Mouse (Mus musculus) central nervous system, embryonic 14 days (tissue): ENCODE data around the gene Npm3. TPM values are rescaled to one million over a fixed set of nuclear protein-coding genes. Genes with fewer than 3 reads are reported as not detected.

Source experiments
- polyA plus RNA-seq: library from polyadenylated mRNA; depleted of rRNA; stranded (reverse); fragments of >200 nt; gene quantifications from 2 replicates; pipeline ENCODE4 v1.2.3, GENCODE M21; 2012; rRNA removed

Npm3 gene
- 92.1 and 93.8 TPM in 2 replicates for polyA plus RNA-seq

DNA sequence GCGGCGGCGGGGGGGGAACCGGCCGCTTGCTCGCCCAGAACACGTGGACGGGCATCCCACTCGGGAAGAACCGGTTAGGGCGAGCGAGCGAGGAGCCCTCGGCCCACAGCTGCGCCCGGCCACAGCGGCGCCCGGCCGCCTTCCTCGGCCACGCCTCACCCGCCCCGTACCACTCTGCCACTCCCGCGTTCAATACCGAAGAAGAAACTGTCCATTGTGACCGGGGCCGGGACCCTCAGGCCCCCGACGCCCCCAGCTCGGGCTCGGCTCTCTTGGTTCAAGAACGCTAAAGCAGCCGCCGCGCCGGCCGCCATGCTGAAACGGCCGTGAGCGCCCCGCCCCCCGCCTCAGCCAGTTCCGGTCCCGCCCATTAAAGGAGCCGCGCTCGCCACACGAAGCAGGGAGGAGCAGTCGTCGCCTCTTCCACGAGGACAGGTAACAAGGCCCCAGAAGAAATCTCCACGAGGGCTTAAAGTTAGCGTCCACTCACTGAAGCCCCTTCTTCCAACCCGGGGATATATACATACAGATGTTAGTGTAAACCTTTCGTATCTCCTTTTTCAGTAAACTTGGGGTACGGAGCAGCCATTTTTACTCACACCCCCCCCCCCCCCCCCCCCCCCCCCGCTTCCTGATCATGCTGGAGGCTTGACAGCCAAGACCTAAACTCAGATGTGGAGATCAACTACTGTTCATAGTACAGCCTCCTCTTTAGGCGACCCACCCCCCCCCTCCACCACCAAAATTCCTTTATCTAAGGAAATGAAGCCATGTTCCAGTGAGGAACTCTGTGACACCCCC is at the start of gene Npm3:
TSS of gene Npm3 (minus strand) at position 349 of the 801 bp plus-strand sequence.

DNA sequence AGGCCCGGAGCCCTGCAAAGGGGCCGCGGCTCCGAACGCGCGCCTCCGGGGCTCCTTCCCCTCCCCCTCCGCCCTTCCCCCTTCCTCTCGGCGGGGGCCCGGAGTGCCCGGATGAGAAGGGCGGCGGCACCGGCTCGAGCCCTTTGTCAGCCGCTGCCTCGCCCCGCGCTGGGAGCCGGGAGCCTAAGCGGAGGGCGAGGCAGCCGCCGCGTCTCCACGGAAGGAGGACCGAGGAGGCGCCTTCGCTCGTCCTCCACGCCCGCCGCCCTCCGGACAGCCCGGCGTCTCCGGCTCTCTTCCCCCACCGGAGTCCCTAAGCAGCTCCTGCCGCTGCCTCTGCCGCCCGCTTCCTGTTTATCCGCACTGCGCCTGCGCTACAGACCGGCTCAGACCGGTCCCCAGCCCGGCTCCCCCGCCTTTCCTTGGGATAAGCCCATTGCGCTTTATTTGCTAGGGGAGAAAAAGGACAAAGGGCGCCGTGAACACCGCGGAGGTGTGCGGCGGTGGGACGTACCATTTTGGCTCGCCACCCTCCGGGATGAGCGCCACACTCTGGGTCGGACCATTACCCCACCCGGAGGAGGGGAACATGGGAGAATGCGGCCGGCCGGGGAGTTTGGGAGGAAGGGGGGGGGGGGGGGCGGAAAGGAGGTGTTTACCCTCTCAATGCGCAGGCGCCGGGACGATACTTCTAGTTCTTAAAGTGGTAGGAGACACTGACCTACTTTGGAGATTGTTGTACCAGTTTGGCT is 34.0 kb upstream of the Npm3 start, which contains the start of gene Mgea5:
TSS of gene Mgea5 (minus strand) at position 657 of the 752 bp plus-strand sequence.

DNA sequence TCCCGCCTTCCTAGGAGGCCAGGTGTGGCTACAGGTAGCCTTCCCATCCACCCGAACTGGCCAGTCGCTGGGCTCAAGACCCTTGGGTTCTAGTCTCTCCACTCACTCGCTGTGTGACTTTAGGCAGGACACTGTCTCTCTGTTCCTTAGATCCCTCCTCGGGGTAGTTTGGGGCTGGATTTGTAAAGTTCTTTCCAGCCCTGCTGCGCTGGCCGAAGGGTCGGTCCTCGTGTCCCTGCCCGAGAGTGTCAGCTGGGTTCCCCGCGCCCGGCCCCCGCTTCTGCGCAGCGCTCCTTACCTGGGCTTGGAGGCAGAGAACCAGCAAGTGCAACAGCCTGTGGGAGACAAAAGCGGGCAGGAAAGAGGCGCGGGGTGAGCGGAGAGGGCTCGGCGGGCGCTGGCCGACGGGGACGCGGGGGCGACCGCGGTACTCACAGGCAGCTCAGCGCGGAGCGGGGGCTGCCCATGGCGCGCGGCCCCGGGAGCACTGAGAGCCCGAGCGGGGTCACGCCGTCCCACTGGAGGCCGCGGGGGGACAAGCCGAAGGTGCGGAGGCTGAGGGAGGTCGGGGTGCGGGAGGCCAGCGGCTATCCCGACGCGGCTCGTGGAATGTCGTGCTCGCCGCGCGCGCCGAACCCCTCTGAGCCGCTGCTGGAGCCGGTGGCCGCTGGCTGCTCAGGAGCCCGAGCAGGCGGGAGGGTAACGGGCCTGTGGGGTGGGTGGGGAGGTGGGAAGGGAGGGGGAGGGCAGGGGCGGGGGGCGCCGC is 7.0 kb downstream of the Npm3 start, which contains the start of gene Fgf8:
TSS of gene Fgf8 (minus strand) at position 698 of the 766 bp plus-strand sequence.

Other genes starting within 250 kb of the Npm3 start
- 10.7 and 11.2 TPM in 2 replicates for gene Poll, start 189.1 kb downstream of the Npm3 start, polyA plus RNA-seq
- gene Gm17018, start 189.0 kb downstream of the Npm3 start, polyA plus RNA-seq = 25.4 and 26.6 TPM in 2 replicates
- gene Fbxw4, start 89.3 kb downstream of the Npm3 start, polyA plus RNA-seq = 41.5 and 44.7 TPM in 2 replicates
- gene Fgf8, start 6.7 kb downstream of the Npm3 start, polyA plus RNA-seq = 1.4 and 1.7 TPM in 2 replicates
- gene Mgea5, start 34.2 kb upstream of the Npm3 start, polyA plus RNA-seq = 144 and 151 TPM in 2 replicates
- gene Kcnip2, start 66.5 kb upstream of the Npm3 start, polyA plus RNA-seq = 8.2 TPM in 2 replicates
- gene Armh3, start 248.9 kb upstream of the Npm3 start, polyA plus RNA-seq = 18.4 and 19.2 TPM in 2 replicates